Mouse (Mus musculus) C2C12 (cell line): ENCODE results near the gene Mllt1. TPM values are rescaled to one million over a fixed set of nuclear protein-coding genes. Genes with fewer than 3 reads are reported as not detected.

Experiments
- H3K27me3 ChIP-seq: one replicate; pipeline ENCODE4 v1.6.1; 2011; ENCODE audit not compliant: control insufficient read depth, insufficient read depth, insufficient read length
- H3K36me3 ChIP-seq: one replicate; pipeline ENCODE4 v1.6.1; 2011; ENCODE audit not compliant: control insufficient read depth, insufficient read depth
- H3K4me3 ChIP-seq: one replicate; pipeline ENCODE4 v1.5.1; 2011; ENCODE audit warnings: mild to moderate bottlenecking, control low read depth; ENCODE audit not compliant: poor library complexity, insufficient read depth, severe bottlenecking
- H3K79me2 ChIP-seq: one replicate; pipeline ENCODE4 v1.6.1; 2011; ENCODE audit not compliant: control insufficient read depth, insufficient read depth
- H3K79me3 ChIP-seq: one replicate; pipeline ENCODE4 v1.6.1; 2011; ENCODE audit warnings: low read depth, control low read depth
- H3ac ChIP-seq: one replicate; pipeline ENCODE3; 2011; ENCODE audit warnings: low read depth; ENCODE audit not compliant: control insufficient read depth, insufficient read length
- CEBPB ChIP-seq: IDR thresholded peaks from one replicate; pipeline ENCODE4 v1.6.1; 2011; ENCODE audit warnings: low read depth, mild to moderate bottlenecking, control low read depth, moderate library complexity
- CTCF ChIP-seq: IDR thresholded peaks from one replicate; pipeline ENCODE4 v1.5.1; 2011; ENCODE audit not compliant: control insufficient read depth, insufficient read depth, insufficient read length
- FOSL1 ChIP-seq: IDR thresholded peaks from one replicate; pipeline ENCODE4 v1.8.0; 2011; ENCODE audit warnings: mild to moderate bottlenecking, low read length; ENCODE audit not compliant: poor library complexity, insufficient read depth, severe bottlenecking
- MAX ChIP-seq: IDR thresholded peaks from one replicate; pipeline ENCODE4 v1.6.1; 2011; ENCODE audit warnings: mild to moderate bottlenecking, control low read depth
- MYOD1 ChIP-seq: IDR thresholded peaks from one replicate; pipeline ENCODE4 v1.6.1; 2011; ENCODE audit warnings: low read depth; ENCODE audit not compliant: control insufficient read depth, insufficient read length
- MYOG ChIP-seq: IDR thresholded peaks from one replicate; pipeline ENCODE4 v1.6.1; 2011; ENCODE audit not compliant: control insufficient read depth, insufficient read length; ENCODE audit errors: extremely low read depth
- USF1 ChIP-seq: IDR thresholded peaks from one replicate; pipeline ENCODE4 v1.6.1; 2011; ENCODE audit warnings: low read depth, mild to moderate bottlenecking, control low read depth, moderate library complexity
- polyA plus RNA-seq: library from polyadenylated mRNA; unstranded; fragments of >200 nt; fragmentation: generic; extraction: Trizol; gene quantifications from one replicate; pipeline ENCODE4 v1.2.1, GENCODE M21; 2012; ENCODE audit warnings: missing spikeins

Mllt1 gene
- polyA plus RNA-seq, 1 experiment = 38.9 TPM

DNA sequence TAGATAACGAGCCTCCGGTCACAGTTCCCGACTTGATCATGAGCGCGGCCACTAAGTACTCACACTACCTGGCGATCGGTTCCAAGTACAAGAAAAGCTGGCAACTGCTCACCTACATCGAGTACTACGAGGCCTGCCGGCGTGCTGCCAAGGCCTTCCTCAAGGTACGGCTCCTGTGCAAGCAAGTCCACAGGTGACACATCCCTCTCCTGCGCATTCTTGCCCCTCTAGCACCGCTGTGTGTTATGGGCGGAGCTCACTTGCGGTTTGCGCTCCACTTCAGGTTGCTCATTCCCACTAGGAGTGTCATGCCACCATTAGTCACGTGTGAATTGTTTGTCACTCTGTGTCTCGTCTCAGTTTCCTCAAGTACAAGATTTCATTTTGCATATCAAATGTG, 57.8 kb downstream of the Mllt1 start:
- Histone ChIP-seq H3K27me3 (peaks cover 4% of the 10 kb centered on the region), H3K79me2 (no peaks in the 10 kb centered on the region), H3K79me3 (no peaks in the 10 kb centered on the region), H3K4me3 (no peak overlapping the region), H3ac (no peak overlapping the region), H3K36me3 (no peaks in the 10 kb centered on the region)
- TF ChIP-seq USF1 = no peak
- no peak for TF ChIP-seq MYOD1
- no peak for TF ChIP-seq MYOG
- TF ChIP-seq CTCF = no peak
- no peak for TF ChIP-seq FOSL1

DNA sequence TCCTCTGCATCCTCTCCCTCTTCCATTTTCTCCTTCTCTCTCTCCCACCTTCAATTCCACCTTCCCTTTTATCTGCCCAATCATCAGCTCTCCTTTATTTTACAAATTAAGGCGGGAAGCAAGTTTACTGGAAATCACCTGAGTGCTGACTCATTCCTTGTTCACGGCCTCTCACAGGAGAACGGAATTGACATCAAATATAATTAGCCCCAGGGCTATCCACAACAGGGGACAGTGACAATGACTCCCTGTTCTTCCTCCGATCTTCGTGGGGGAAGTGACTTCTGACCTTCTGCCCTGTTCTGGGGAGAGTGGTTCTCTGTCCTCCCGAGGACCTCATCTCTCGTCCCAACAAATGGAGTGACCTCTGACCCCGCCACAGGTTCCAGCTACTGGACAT, 58.2 kb downstream of the Mllt1 start:
- H3K27me3 ChIP-seq = peaks cover 4% of the 10 kb centered on the region
- H3K79me2 ChIP-seq = no peaks in the 10 kb centered on the region
- TF ChIP-seq CTCF = no peak
- TF ChIP-seq USF1 = no peak
- TF ChIP-seq MYOD1 = no peak
- TF ChIP-seq CEBPB = no peak
- TF ChIP-seq MAX = no peak
- TF ChIP-seq MYOG = no peak
- TF ChIP-seq FOSL1 = no peak
- H3K79me3 ChIP-seq = no peaks in the 10 kb centered on the region
- no peaks in the 10 kb centered on the region for H3K36me3 ChIP-seq
- H3K4me3 ChIP-seq = no peak overlapping the region
- no peak overlapping the region for H3ac ChIP-seq

DNA sequence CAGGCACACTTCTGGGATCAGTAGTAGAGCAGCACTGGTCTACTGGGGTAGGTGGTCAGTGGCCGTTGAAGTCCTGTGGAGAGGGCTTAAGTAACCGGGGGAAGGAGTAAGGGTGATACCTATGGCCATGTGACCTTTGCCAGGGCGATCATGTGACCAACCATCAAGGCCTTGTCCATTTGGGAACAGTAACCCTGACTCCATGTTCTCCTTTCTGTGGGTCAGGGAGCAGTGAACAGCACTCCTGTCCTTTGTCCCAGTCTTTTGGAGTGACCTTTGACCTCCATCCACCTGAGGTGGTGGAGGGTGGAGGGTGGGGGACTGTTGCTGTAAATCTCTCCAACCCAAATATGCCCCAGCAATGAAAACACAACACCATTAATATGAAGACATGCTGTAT, 58.8 kb downstream of the Mllt1 start:
- no peak overlapping the region for H3K4me3 ChIP-seq
- peaks cover 4% of the 10 kb centered on the region for H3K27me3 ChIP-seq
- no peak overlapping the region for H3ac ChIP-seq
- no peaks in the 10 kb centered on the region for H3K36me3 ChIP-seq
- no peaks in the 10 kb centered on the region for H3K79me3 ChIP-seq
- TF ChIP-seq CTCF (no peak), FOSL1 (no peak), USF1 (no peak), CEBPB (no peak), MAX (no peak), MYOD1 (no peak), MYOG (no peak)
- H3K79me2 ChIP-seq = no peaks in the 10 kb centered on the region

DNA sequence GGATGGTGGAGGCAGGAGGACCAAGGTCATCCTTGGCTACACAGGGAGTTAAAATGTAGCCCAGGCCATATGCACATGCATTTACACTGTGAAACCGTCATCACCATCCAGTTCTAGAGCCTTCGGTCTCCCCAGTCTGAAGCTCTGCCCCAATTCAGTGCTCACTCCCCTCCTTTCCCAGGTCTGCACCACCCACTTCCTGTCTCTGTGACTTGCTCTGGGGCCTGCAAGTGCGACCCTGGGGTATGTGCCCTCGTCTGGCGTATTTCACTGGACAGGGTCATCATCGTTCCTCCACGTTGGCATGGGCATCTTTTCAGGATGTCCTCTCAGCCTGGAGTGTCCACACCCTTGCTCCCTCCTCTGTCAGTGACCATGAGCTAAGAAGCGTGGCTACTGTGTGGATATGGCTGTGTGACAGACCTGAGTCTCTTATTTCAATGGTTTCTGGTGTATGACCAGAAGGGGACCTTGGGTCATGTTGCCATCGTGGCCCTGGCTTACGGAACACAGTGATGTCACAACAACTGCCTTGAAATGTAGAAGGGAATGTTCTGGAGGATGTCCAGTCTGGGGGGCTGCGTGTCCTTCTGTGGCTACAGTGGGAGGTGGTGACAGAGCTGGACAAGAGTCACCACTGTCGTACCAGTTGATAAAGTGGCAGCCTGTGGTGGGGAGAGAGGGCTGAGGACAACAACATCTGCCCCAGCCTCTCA, 60.1 kb downstream of the Mllt1 start, which contains the start of gene 1700061G19Rik:
1700061G19Rik (plus strand) TSS at position 542 of the 716 bp plus-strand sequence.
- Histone ChIP-seq H3K4me3 (no peak within 1 kb of the TSS), H3K79me2 (no peaks in the 10 kb centered on the region), H3ac (no peak within 1 kb of the TSS), H3K79me3 (no peaks in the 10 kb centered on the region), H3K27me3 (peaks cover 4% of the 10 kb centered on the region), H3K36me3 (no peaks in the 10 kb centered on the region)
- no peak for TF ChIP-seq USF1
- TF ChIP-seq MYOD1 = no peak
- TF ChIP-seq MAX = no peak
- TF ChIP-seq FOSL1 = no peak

DNA sequence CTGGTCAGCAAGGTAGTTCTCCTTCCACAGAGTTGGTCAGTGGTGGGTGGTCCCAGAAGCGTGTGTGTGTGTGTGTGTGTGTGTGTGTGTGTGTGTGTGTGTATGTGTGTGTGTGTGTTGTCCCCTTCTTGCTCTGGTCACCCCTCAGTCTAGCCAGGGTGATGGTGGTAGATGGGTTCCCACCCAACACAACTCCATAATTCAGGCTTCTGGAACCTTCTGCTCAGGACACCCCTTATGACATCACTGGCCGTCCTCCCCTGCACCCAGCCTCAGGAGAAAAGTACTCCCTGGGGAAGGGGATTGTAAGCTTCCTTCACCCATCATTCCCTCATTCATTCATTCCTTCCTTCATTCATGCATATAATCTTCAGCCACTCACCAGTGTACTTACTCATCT, 61.0 kb downstream of the Mllt1 start, which contains the start of gene Acsbg2:
Acsbg2 (minus strand) TSS at position 211 of the 400 bp plus-strand sequence.
- no peaks in the 10 kb centered on the region for H3K36me3 ChIP-seq
- H3ac ChIP-seq = no peak within 1 kb of the TSS
- no peaks in the 10 kb centered on the region for H3K79me3 ChIP-seq
- H3K27me3 ChIP-seq = peaks cover 4% of the 10 kb centered on the region
- no peaks in the 10 kb centered on the region for H3K79me2 ChIP-seq
- no peak within 1 kb of the TSS for H3K4me3 ChIP-seq
- TF ChIP-seq MYOG (no peak), FOSL1 (no peak), MAX (no peak), USF1 (no peak), CEBPB (no peak), MYOD1 (no peak), CTCF (no peak)

DNA sequence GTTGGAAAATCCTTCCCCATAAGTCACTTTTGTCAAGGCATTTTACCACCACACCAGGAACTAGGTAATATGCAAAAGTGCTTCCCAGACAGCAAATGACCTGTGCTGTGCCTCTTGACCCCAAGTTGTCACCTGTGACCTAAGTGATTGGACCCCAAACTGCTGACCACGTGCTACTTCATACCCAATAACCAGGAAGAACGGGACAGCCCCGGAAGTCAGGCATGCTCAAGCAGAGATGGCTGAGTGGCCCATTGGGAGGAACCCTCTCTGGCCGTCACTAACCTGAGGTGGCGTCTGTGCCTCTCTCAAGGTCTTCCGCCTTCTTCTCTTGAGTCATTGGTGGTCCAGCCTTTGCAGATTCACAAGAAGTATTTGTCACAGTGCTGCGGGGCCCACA, 62.7 kb downstream of the Mllt1 start:
- H3K36me3 ChIP-seq = no peaks in the 10 kb centered on the region
- no peaks in the 10 kb centered on the region for H3K79me3 ChIP-seq
- no peak overlapping the region for H3ac ChIP-seq
- H3K79me2 ChIP-seq = no peaks in the 10 kb centered on the region
- H3K4me3 ChIP-seq = no peak overlapping the region
- peaks cover 4% of the 10 kb centered on the region for H3K27me3 ChIP-seq
- TF ChIP-seq FOSL1 = no peak
- no peak for TF ChIP-seq CEBPB
- no peak for TF ChIP-seq MYOG
- no peak for TF ChIP-seq USF1
- no peak for TF ChIP-seq CTCF
- TF ChIP-seq MYOD1 = no peak
- no peak for TF ChIP-seq MAX
